Mouse (Mus musculus) gastrocnemius, postnatal 10 days (tissue): Measurements from ENCODE around the gene Tmprss11f. TPM values are rescaled to one million over a fixed set of nuclear protein-coding genes. Genes with fewer than 3 reads are reported as not detected.
"Not testable (repeated sequence)": the region's sequence is repeated elsewhere in the genome, so short reads cannot be mapped to it uniquely, and the experiment has no call there.

Experiments used
- DNase-seq: peaks from one replicate; pipeline ENCODE4 v3.0.0; 2021; ENCODE audit warnings: mixed read lengths
- long read RNA-seq, 2 experiments: library from polyadenylated mRNA; stranded (forward); transcript quantifications; one replicate each; pipeline ENCODE4 v2.0.0; 2021
- total RNA-seq, 2 experiments: library from RNA; stranded (reverse); gene quantifications; 2 replicates each; pipeline ENCODE4 v1.2.3; 2021

The Tmprss11f gene
- not detected for total RNA-seq
- long read RNA-seq, experiment 1, result 0 reads
- long read RNA-seq, experiment 2, result 0 reads

GRCm38 (mm10) chr5:86632324-86632723 lies at the start of gene Tmprss11f:
Gene Tmprss11f (minus strand): TSS chr5:86632424.
- no peak for DNase-seq

GRCm38 (mm10) chr5:86676262-86676661 lies 44.0 kb upstream of the Tmprss11f start, which contains the start of gene Tmprss11b:
Gene Tmprss11b (minus strand): TSS chr5:86676362.
- DNase-seq, result no peak

GRCm38 (mm10) chr5:86649185-86649584 lies 17.0 kb upstream of the Tmprss11f start:
- DNase-seq, result peak; percentile 7

GRCm38 (mm10) chr5:86640795-86641194 lies 8.6 kb upstream of the Tmprss11f start:
- DNase-seq, result no peak

GRCm38 (mm10) chr5:86630700-86631099 lies 1.5 kb downstream of the Tmprss11f start:
- DNase-seq, result no peak

GRCm38 (mm10) chr5:86621778-86622177 lies 10.4 kb downstream of the Tmprss11f start:
- no peak for DNase-seq

GRCm38 (mm10) chr5:86585896-86586295 lies 46.3 kb downstream of the Tmprss11f start:
- no peak for DNase-seq

GRCm38 (mm10) chr5:86582618-86583017 lies 49.6 kb downstream of the Tmprss11f start:
- DNase-seq, result no peak

- DNase-seq, result no peak
These were observed 50.2 kb downstream of the Tmprss11f start for GRCm38 (mm10) chr5:86581998-86582397.

- not testable (repeated sequence) for DNase-seq
These were observed 53.5 kb downstream of the Tmprss11f start for GRCm38 (mm10) chr5:86578761-86579160.

- no peak for DNase-seq
These were observed 85.5 kb downstream of the Tmprss11f start for GRCm38 (mm10) chr5:86546693-86547092.

GRCm38 (mm10) chr5:86540601-86541000 lies 91.6 kb downstream of the Tmprss11f start:
- DNase-seq, result no peak

- no peak for DNase-seq
These were observed 103.5 kb downstream of the Tmprss11f start for GRCm38 (mm10) chr5:86528725-86529124.

- DNase-seq, result no peak
These were observed 113.7 kb downstream of the Tmprss11f start, which contains the start of gene Tmprss11g for GRCm38 (mm10) chr5:86518500-86518899. Gene Tmprss11g (minus strand): TSS chr5:86518600.

GRCm38 (mm10) chr5:86511538-86511937 lies 120.7 kb downstream of the Tmprss11f start:
- no peak for DNase-seq

GRCm38 (mm10) chr5:86493453-86493852 lies 138.8 kb downstream of the Tmprss11f start:
- DNase-seq, result no peak

GRCm38 (mm10) chr5:86482562-86482961 lies 149.7 kb downstream of the Tmprss11f start:
- no peak for DNase-seq

- DNase-seq, result no peak
These were observed 150.2 kb downstream of the Tmprss11f start for GRCm38 (mm10) chr5:86482031-86482430.

GRCm38 (mm10) chr5:86473859-86474258 lies 158.4 kb downstream of the Tmprss11f start:
- no peak for DNase-seq

Other genes with a start within 250 kb of the Tmprss11f start
- not detected for gene Tmprss11a, start 163.4 kb downstream of the Tmprss11f start, total RNA-seq
- not detected for gene Tmprss11g, start 113.8 kb downstream of the Tmprss11f start, total RNA-seq
- not detected for gene Tmprss11b, start 43.9 kb upstream of the Tmprss11f start, total RNA-seq
- gene Tmprss11e, start 113.4 kb upstream of the Tmprss11f start, total RNA-seq, result not detected
- 10 to 100 TPM; 31.1 to 36.2 TPM for gene Ythdc1, start 171.8 kb upstream of the Tmprss11f start, total RNA-seq